Mouse (Mus musculus) midbrain, embryonic 14.5 days (tissue): Measurements from ENCODE around the gene Eml1. TPM values are rescaled to one million over a fixed set of nuclear protein-coding genes. Genes with fewer than 3 reads are reported as not detected.

ENCODE experiments used
- ATAC-seq: fragments of 200-750 bp; cut with Nextera tagmentation; 2 replicates; pipeline ENCODE4 v1.8.0; 2017; ENCODE audit warnings: moderate number of reproducible peaks, moderate library complexity; ENCODE audit not compliant: low FRiP score, low TSS enrichment
- DNase-seq: peaks from one replicate; pipeline ENCODE4 v3.0.0-alpha.2; 2015
- H3K27ac ChIP-seq: fragments of 300-500 bp; sonication (generic); replicated peaks from 2 replicates; pipeline ENCODE4 v1.5.1; 2014; ENCODE audit warnings: mild to moderate bottlenecking, low read depth, low read length, moderate library complexity
- H3K27me3 ChIP-seq: fragments of 300-500 bp; sonication (generic); 2 replicates; pipeline ENCODE4 v1.6.1; 2014; ENCODE audit warnings: low read length, control low read depth, mixed read lengths; ENCODE audit not compliant: control insufficient read depth, insufficient read depth
- H3K36me3 ChIP-seq: fragments of 300-500 bp; sonication (generic); 2 replicates; pipeline ENCODE4 v1.6.1; 2014; ENCODE audit warnings: low read length, control low read depth; ENCODE audit not compliant: control insufficient read depth, insufficient read depth
- H3K4me1 ChIP-seq: fragments of 300-500 bp; sonication (generic); 2 replicates; pipeline ENCODE4 v1.6.1; 2014; ENCODE audit warnings: mild to moderate bottlenecking, antibody characterized with exemption, low read length, control low read depth; ENCODE audit not compliant: control insufficient read depth, insufficient read depth
- H3K4me2 ChIP-seq: fragments of 300-500 bp; sonication (generic); 2 replicates; pipeline ENCODE4 v1.6.1; 2014; ENCODE audit warnings: mild to moderate bottlenecking, low read length, moderate library complexity
- H3K4me3 ChIP-seq: fragments of 300-500 bp; sonication (generic); replicated peaks from 2 replicates; pipeline ENCODE4 v1.5.1; 2014; ENCODE audit warnings: low read depth, low read length
- H3K9ac ChIP-seq: fragments of 300-500 bp; sonication (generic); replicated peaks from 2 replicates; pipeline ENCODE4 v1.6.1; 2014; ENCODE audit warnings: mild to moderate bottlenecking, low read length, moderate library complexity
- H3K9me3 ChIP-seq: fragments of 300-500 bp; sonication (generic); 2 replicates; pipeline ENCODE4 v1.6.1; 2016; ENCODE audit warnings: low read length, control low read depth, mixed read lengths; ENCODE audit not compliant: control insufficient read depth
- WGBS: fragments of 180-500 bp; shearing (Covaris S2); extraction: QIAGEN DNeasy Blood & Tissue Kit; methylation state at CpG from one replicate; pipeline ENCODE4 v1.1.7; 2014; 5-methylcytosine and 5-hydroxymethylcytosine counted together
- polyA plus RNA-seq: library from polyadenylated mRNA; unstranded; fragments of >200 nt; fragmentation: Nextera tagmentation; extraction: Ambion mirVana; gene quantifications from 2 replicates; pipeline ENCODE4 v1.2.1, GENCODE M21; 2014

The Eml1 gene
- polyA plus RNA-seq, 1 experiment from 2014 or later = 49.3 TPM

DNA sequence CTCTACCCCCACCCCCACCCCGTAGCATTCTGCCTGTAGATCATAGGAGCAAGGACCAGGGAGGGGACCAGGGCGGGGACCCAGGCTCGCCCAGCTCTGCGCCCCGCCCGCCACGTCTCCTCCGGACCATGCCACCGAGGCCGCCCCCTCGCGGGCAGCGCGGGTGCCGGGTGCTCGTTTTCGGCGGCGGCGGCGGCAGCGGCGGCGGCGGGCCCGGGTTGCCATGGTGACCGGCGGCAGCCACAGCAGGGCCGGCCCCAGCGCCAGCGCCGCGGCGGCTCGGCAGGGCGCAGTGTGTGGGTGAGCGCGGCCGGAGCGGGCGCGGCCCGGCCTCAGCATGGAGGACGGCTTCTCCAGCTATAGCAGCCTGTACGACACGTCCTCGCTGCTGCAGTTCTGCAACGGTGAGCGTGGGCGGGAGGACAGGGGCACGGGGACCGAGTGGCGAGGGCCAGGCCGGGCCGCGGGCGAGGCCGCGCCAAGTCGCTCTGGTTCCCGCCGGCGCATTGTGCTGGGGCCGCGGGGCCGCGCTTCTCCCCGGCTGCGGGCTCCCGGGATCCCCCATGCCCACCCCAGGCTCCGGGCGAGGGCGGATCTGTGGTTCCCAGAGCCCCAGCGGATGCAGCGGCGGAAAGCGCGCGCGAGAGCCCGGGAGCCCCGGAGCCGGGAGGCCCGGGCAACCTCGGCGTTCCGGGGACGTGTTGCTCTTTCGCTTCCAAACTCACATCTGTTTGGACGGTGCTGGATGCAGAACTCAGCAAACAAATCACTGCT, 52.3 kb downstream of the Eml1 start:
- Histone ChIP-seq H3K4me1 (peaks cover 25% of the 10 kb centered on the region), H3K9me3 (no peaks in the 10 kb centered on the region), H3K27me3 (no peaks in the 10 kb centered on the region), H3K4me2 (peak overlapping the region; percentile 72), H3K4me3 (peak overlapping the region; percentile 83), H3K27ac (peak overlapping the region; percentile 95), H3K36me3 (no peaks in the 10 kb centered on the region), H3K9ac (peak overlapping the region; percentile 84)
- DNase-seq (peak; percentile 94), ATAC-seq (peak; percentile 92)
- WGBS = under 1% methylated on average over 78 of the region's 90 CpGs

DNA sequence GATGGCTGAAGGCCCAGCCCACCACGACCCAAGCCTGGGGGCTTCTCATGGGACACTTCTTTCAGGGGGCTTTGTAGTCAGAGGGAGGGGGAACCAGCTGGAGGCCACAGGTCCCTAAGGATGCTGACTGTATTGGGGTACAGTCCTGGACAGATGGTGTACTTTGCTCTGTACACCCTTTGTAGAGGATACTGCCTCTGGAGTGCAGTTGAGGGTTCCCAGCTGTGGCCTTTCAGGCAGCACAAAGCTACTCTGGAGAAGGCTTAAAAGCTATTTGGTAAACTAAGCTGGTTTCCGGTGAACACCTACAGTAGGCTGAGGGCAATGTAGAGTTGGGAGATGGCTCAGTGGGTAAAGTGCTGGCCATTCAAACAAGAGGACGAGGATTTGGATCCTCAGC, 60.2 kb downstream of the Eml1 start:
- no peak overlapping the region for H3K9ac ChIP-seq
- no peaks in the 10 kb centered on the region for H3K27me3 ChIP-seq
- WGBS = 59% methylated on average over 3 of the region's 3 CpGs
- ATAC-seq (no peak), DNase-seq (no peak)
- peaks cover 22% of the 10 kb centered on the region for H3K4me1 ChIP-seq
- H3K27ac ChIP-seq = no peak overlapping the region
- H3K4me3 ChIP-seq = no peak overlapping the region
- H3K4me2 ChIP-seq = no peak overlapping the region
- no peaks in the 10 kb centered on the region for H3K36me3 ChIP-seq
- no peaks in the 10 kb centered on the region for H3K9me3 ChIP-seq

- ATAC-seq (no peak), DNase-seq (no peak)
- no peak overlapping the region for H3K4me2 ChIP-seq
- H3K27ac ChIP-seq = no peak overlapping the region
- peaks cover 26% of the 10 kb centered on the region for H3K4me1 ChIP-seq
- 34% methylated on average over 6 of the region's 6 CpGs for WGBS
- no peak overlapping the region for H3K4me3 ChIP-seq
- no peaks in the 10 kb centered on the region for H3K36me3 ChIP-seq
- H3K27me3 ChIP-seq = no peaks in the 10 kb centered on the region
- no peak overlapping the region for H3K9ac ChIP-seq
- H3K9me3 ChIP-seq = no peaks in the 10 kb centered on the region
Measured at GRCm38 (mm10) chr12:108431714-108432113, 61.0 kb downstream of the Eml1 start.

DNA sequence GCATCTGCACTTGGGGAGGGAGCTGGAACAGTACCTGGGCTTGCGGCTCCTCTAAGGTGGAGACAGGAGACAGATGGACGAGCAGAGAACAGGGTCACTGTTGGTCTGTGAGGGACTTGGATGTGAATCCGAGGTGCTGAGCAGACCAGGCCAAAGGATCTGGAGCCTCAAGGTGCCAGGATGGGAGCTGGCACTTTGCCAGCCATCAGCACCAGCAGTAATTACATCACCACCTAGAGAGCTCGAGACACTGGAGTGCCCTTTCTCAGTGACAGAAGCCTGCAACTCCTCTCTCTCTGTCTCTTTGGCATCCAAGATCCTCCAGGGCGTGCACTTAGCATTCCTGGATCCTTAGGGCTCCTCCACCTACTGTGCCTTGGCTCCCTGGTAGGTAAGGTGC, 61.8 kb downstream of the Eml1 start:
- DNase-seq (peak; percentile 54), ATAC-seq (no peak)
- Histone ChIP-seq H3K4me1 (peaks cover 30% of the 10 kb centered on the region), H3K9ac (no peak overlapping the region; the same call in 1 of the 2 replicates), H3K4me2 (no peak overlapping the region), H3K9me3 (no peaks in the 10 kb centered on the region), H3K27me3 (no peaks in the 10 kb centered on the region), H3K36me3 (no peaks in the 10 kb centered on the region), H3K27ac (peak overlapping the region; percentile 27; the same call in 1 of the 2 replicates), H3K4me3 (no peak overlapping the region)
- 71% methylated on average over 5 of the region's 5 CpGs for WGBS

- WGBS = 54% methylated on average over 16 of the region's 16 CpGs
- Histone ChIP-seq H3K4me2 (no peak overlapping the region), H3K9ac (no peak overlapping the region; the same call in 1 of the 2 replicates), H3K9me3 (no peaks in the 10 kb centered on the region), H3K27ac (peak overlapping the region; percentile 27; the same call in 1 of the 2 replicates), H3K4me3 (no peak overlapping the region), H3K4me1 (peaks cover 31% of the 10 kb centered on the region), H3K36me3 (no peaks in the 10 kb centered on the region), H3K27me3 (no peaks in the 10 kb centered on the region)
- DNase-seq (peak; percentile 56), ATAC-seq (no peak)
Measured at GRCm38 (mm10) chr12:108433030-108433429, 62.3 kb downstream of the Eml1 start.

DNA sequence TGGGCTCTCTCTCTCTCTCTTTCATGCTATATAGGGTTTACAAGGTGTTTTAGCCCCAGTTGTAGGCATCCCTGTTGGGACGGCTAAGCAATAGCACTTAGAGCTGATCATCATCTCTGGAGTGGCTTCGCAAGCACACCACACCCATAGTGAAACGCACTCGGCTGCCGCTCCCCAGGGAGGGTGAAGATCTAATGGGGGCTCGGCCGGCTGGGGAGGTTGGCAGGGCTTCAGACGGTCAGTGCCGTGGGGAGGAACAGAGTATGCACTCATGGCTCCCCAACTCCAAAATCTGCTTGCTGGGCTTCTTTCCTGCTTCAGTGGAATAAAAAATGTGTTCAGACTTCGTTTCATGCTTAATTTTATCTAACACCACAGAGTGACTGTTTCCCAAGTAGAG, 62.7 kb downstream of the Eml1 start:
- H3K9me3 ChIP-seq = no peaks in the 10 kb centered on the region
- H3K27ac ChIP-seq = no peak overlapping the region
- no peak for ATAC-seq

DNA sequence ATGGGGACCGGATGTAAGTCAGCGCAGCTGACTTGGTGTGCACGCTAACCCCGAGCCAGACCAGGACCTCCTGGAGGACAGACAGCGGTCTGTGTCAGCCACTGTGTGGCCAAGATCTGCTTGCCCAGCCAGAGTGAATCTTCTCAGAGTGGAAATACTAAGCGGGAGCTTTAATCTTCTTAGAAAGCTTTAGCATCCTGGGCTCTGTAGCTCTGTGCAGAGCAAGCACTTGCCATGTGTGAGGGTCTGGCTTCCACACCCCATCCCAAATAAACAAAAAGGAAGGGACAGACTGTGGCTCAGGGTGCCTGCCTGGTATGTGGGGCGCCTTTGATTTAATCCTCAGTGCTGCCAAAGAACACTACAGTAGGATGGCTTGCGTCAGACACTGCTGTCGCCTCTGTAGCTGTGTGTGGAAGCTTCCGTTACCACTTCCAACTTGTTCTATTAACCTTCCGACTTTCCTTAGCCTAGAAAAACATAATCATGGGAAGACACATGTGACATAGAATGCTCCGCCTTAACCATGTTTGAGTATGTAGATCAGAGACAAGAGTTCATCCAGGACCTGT, 64.8 kb downstream of the Eml1 start:
- Histone ChIP-seq H3K4me1 (peaks cover 31% of the 10 kb centered on the region), H3K4me2 (no peak overlapping the region), H3K27me3 (no peaks in the 10 kb centered on the region), H3K36me3 (no peaks in the 10 kb centered on the region), H3K27ac (no peak overlapping the region), H3K9me3 (no peaks in the 10 kb centered on the region), H3K9ac (no peak overlapping the region), H3K4me3 (no peak overlapping the region)
- WGBS = 43% methylated on average over 12 of the region's 12 CpGs
- DNase-seq (no peak), ATAC-seq (no peak)

More for the DNA sequence above, 62.7 kb downstream of the Eml1 start:
- H3K4me1 ChIP-seq = peaks cover 31% of the 10 kb centered on the region
- H3K27me3 ChIP-seq = no peaks in the 10 kb centered on the region
- H3K9ac ChIP-seq = no peak overlapping the region
- H3K4me3 ChIP-seq = no peak overlapping the region
- 70% methylated on average over 10 of the region's 10 CpGs for WGBS
- DNase-seq = no peak
- H3K4me2 ChIP-seq = no peak overlapping the region
- no peaks in the 10 kb centered on the region for H3K36me3 ChIP-seq

GRCm38 (mm10) chr12:108436029-108436923, 65.5 kb downstream of the Eml1 start:
- Histone ChIP-seq H3K4me2 (no peak overlapping the region), H3K9ac (no peak overlapping the region), H3K27ac (no peak overlapping the region), H3K4me1 (peaks cover 31% of the 10 kb centered on the region), H3K36me3 (no peaks in the 10 kb centered on the region), H3K4me3 (no peak overlapping the region), H3K9me3 (no peaks in the 10 kb centered on the region), H3K27me3 (no peaks in the 10 kb centered on the region)
- DNase-seq (no peak), ATAC-seq (no peak)
- 59% methylated on average over 24 of the region's 24 CpGs for WGBS
